Mouse (Mus musculus) central nervous system, embryonic 14 days (tissue): ENCODE data around the gene Shc4. TPM values are rescaled to one million over a fixed set of nuclear protein-coding genes. Genes with fewer than 3 reads are reported as not detected.

ENCODE experiments used
- polyA plus RNA-seq: library from polyadenylated mRNA; depleted of rRNA; stranded (reverse); fragments of >200 nt; gene quantifications from 2 replicates; pipeline ENCODE4 v1.2.3, GENCODE M21; 2012; rRNA removed

Gene Shc4
- 1.6 and 2.7 TPM in 2 replicates for polyA plus RNA-seq

GRCm38 (mm10) chr2:125724086-125724430 is at the start of gene Shc4:
Shc4 (minus strand) TSS chr2:125724148.

GRCm38 (mm10) chr2:125672957-125673631 is 50.9 kb downstream of the Shc4 start, which contains the start of gene Eid1:
Eid1 (plus strand) TSS chr2:125673095.

GRCm38 (mm10) chr2:125624837-125625351 is 99.1 kb downstream of the Shc4 start, which contains the start of gene Cep152:
Cep152 (minus strand) TSS chr2:125625113.

Other genes starting within 250 kb of the Shc4 start
- 0.04 and 0.09 TPM in 2 replicates for gene Gm9913, start 219.1 kb downstream of the Shc4 start, polyA plus RNA-seq
- gene Fbn1, start 216.2 kb downstream of the Shc4 start, polyA plus RNA-seq: 5.9 and 13.8 TPM in 2 replicates
- gene Cep152, start 99.0 kb downstream of the Shc4 start, polyA plus RNA-seq: 5.4 and 6.1 TPM in 2 replicates
- 280 and 282 TPM in 2 replicates for gene Eid1, start 51.1 kb downstream of the Shc4 start, polyA plus RNA-seq
- gene Secisbp2l, start 58.7 kb upstream of the Shc4 start, polyA plus RNA-seq: 19.2 and 19.5 TPM in 2 replicates
- gene Galk2, start 135.0 kb upstream of the Shc4 start, polyA plus RNA-seq: 23.0 and 23.3 TPM in 2 replicates
- gene Cops2, start 135.0 kb upstream of the Shc4 start, polyA plus RNA-seq: 62.9 and 69.5 TPM in 2 replicates